Mouse (Mus musculus): ENCODE measurements around the gene Unc45b.

Unc45b gene

DNA sequence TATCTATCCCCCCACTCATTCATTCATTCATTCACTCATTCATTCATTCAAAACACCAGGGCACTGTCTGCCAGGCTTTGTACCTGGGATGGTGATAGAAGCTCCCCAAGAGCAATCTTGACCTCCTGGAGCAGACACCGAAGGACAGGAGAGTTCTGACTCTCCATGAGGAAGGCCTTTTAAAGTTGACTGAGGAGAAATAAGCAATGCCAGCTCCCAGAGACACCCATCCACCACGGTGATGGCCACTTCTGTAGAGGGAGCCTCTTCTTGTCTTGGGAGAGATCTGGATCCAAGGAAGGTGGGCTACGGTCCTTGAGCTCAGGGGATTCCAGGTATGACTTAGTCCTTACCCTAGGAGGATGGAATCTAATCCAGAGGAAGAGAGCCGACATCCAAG, at the start of gene Unc45b:
Gene Unc45b (plus strand): TSS at position 301 of the 400 bp plus-strand sequence.
- no peak for DNase-seq

DNA sequence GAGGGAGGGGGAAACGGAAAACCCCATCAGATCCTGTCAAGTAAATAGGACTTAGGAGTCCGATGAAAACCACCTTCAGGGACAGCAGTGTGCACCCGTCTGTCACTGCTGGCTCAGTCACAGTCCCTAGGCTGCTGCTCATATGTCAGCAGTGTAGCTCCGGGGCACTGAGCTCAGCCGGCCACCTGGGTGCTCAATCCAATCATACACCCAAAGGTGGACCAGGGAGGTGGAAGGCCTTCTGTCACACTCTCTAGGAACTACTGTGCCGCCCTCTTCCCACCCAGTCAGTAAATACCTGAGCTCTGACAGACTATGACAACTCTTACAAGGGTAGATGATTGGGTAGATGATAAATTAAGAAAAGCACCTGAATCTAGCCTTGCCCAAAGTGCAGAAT, 49.6 kb upstream of the Unc45b start:
- DNase-seq, result no peak

DNA sequence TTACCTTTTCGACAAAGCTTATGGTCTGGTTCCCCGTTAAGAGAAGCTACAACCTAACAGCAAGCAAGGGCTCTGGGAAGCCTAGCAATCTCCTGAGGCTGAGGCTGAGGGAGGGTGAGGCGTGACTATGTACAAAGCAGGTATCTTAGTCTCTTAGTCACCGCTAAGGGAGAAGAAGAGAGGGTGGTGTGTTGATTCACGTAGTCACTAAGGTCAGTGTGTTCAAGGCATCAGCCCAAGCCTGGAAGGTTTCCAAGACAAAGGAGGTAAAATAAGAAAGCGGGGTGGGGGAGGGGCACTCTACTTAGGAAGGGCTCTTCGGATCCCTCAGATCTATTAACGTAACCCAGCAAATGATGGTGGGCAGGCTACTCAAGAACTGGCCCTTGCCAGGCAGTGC, 48.8 kb upstream of the Unc45b start:
- DNase-seq, result no peak

DNA sequence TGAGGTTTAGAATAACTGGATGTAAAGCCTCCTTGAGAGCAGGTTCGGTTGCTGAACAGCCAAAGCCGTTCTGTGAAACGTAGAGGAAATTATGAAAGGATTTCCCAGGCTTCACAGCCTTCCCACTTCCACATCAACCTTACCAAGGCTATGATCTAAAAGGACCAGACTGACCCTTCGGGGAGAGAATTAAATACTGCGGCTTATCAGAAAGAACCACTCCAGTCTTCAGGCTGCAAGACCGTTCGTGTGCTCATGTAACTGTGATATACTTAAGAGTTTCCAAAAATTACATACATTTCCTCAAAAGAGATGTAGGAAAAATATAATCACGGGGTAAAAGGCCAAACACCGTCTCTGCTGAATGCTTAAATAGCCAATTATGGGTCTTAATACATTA, 47.7 kb upstream of the Unc45b start:
- no peak for DNase-seq

GRCm38 (mm10) chr11:82863059-82863458, 47.3 kb upstream of the Unc45b start:
- DNase-seq, result no peak

DNA sequence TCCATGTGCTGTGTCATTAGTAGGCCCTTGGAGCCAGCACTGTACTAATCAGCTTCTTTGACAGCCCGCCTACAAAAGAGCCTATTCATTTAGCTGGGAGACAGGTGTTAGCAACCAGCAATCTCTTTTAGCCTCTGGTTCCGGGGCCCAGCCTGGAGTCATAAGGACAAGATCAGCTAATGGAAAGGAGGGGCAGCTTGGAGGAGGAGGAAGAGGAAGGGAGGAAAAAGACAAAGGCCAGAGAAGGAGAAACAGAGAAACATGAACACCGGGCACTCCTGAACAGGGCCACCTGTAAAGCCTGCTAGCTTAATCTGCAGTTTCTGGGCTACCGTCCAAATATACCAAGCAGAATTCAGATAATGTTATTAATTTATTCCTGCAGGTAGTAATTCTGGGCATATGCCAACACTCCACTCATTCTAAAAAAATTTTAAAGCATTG, 46.8 kb upstream of the Unc45b start:
- DNase-seq, result no peak

DNA sequence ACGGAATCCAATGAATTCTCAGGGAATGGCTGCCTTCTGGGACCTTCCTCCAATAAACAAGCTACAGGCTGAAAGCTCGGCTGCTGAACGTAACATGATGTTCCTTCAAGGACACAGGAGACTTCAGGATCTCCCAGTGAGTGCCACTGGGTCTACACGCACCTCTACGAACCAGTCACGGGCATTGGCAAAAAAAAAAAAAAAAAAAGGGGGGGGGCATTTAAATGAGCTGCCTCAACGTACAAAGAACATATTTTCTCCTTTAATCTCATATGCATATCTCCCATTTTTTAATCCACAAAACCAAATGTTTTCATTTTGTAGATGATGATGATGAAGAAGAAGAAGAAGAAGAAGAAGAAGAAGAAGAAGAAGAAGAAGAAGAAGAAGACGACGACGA, 44.4 kb upstream of the Unc45b start:
- DNase-seq, result no peak

GRCm38 (mm10) chr11:82866850-82867564, 43.3 kb upstream of the Unc45b start:
- DNase-seq, result no peak

GRCm38 (mm10) chr11:82867956-82868355, 42.4 kb upstream of the Unc45b start:
- DNase-seq, result no peak

DNA sequence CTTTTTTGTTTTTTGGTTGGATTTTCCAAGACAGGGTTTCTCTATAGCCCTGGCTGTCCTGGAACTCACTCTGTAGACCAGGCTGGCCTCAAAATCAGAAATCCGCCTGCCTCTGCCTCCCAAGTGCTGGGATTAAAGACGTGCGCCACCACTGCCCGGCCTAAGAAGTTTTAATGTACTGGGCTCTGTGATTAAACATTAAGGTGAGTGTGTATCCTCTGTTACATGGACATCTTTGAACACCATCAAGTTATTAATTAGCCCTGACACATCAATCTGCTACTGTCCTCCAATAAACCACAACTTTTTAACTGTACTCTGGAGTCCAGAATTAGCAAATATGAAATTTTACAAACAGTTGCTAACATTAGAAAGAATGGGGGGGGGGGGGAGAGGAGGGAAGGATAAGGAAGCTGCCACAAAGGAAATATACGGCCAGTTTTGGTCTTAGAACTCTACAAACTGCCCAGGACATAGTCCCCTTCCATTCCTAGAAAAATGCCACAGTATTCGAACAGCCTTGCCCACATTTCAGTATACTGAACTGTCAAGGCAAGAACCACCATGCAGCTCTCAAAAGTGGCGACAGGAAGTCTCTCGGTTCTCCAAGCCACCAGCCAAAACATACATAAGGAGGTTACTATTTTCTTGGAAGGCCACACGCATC, 40.7 kb upstream of the Unc45b start:
- no peak for DNase-seq

- peak; percentile 33 to 45 for DNase-seq
These were observed 39.9 kb upstream of the Unc45b start for GRCm38 (mm10) chr11:82870173-82871030.

GRCm38 (mm10) chr11:82871031-82871446, 39.3 kb upstream of the Unc45b start, which contains the start of gene Rffl:
Gene Rffl, minus strand, starts transcription at chr11:82871210.
- peak; percentile 88 to 97 for DNase-seq

DNA sequence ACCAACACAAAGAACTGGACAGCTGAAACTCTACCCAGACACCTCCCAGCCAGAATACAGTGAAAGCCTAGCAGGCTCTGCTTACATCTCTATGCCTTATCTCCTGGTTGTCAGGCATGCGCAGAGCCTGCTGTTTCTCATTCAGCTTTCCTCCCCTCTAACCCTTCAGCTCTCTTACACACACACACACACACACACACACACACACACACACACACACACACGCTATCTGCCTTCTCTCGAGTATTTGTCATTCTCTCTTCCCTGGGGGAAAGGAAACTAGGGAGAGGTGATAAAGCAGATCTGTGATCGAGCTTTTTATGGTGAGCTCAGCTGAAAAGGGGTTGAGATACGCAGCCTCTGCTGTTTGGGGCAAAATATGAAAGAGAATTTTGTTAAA, 35.4 kb upstream of the Unc45b start:
- DNase-seq, result no peak

GRCm38 (mm10) chr11:82875631-82876030, 34.7 kb upstream of the Unc45b start:
- DNase-seq, result no peak

- no peak for DNase-seq
These were observed 32.5 kb upstream of the Unc45b start for GRCm38 (mm10) chr11:82877726-82878344.

- no peak for DNase-seq
These were observed 27.2 kb upstream of the Unc45b start for GRCm38 (mm10) chr11:82883180-82883579.

DNA sequence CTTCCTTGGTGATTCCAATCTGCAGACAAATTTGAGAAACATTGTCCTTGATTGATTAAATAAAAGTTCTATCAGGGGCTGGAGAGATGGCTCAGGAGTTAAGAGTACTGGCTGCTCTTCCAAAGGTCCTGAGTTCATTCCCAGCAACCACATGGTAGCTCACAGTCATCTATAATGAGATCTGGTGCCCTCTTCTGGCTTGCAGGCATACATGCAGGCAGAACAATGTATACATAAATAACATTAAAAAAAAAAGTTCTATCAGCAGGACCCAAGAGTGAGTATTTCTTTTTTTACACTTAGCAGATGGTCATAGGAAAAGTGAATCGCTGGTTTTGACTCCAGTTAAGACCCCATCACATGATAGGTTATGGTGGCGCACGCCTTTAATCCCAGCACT, 23.8 kb upstream of the Unc45b start:
- no peak for DNase-seq

DNA sequence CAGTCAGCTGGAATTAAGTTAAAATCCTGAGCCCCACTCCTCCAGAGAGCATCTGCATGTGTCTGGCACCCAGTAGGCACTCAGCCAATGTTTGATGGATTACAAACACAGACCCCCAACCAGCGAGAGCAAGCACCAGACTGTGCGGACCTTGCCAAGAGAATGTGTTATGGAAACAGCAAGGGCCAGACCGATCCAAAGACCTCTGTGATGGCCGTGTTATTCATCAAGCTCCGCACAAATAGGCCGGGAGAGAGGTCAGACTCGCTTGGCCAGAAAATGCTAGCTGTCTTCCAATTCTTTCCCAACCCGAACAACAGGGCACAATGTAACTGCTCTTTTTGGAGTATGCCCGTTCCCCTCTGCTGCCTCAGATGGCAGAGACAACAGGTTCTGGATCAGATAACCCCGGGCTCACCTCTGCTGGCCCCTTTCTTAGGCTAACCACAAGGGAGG, 21.8 kb upstream of the Unc45b start:
- DNase-seq, result no peak

GRCm38 (mm10) chr11:82889524-82890341, 20.6 kb upstream of the Unc45b start:
- peak in 1 of 2 experiments; percentile 12 for DNase-seq

DNA sequence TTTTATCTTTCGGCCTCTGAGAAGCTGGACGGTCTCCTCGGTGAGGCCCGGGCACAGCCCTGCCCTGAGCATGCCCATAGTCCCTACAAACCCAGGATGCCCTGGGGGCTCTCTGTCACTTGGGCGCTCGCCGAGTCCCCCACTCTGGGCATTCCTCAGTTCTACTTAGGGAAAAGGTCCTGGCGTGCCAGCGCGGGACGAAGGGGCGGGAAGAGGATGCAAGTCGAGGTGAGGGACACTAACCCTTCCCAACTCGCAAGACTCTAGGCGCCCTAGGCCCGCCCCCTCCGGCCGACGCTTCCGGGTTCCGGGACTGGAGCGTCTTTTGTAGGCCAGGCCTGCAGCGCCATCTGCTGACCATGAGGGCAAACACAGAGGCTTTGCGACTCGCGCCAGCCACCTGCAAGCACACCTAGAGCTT, 20.0 kb upstream of the Unc45b start, which contains the start of gene Rad51d:
Gene Rad51d (minus strand): TSS at position 273 of the 421 bp plus-strand sequence.
- DNase-seq, result peak; percentile 88 to 97

GRCm38 (mm10) chr11:82891936-82892335, 18.4 kb upstream of the Unc45b start, which contains the start of gene Fndc8:
Gene Fndc8, plus strand, starts transcription at chr11:82892124.
- no peak for DNase-seq

DNA sequence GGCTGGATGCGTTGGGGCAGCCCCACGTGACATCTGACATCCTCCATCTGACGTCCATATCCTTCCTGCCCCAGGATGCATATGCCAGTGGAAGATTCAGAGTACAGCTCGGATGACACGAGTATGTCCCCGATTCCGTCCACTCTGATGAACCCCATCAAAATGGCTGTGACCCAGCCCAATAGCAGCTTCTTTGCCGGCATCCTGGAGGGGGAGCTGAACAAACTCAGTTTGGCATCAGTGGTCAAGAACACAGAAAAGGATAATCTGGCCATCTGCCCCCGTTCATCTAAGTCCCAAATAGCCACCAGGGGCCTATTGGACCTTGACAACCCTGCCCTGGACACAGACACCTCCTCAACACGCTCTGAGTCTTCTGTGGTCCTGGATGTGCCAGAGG, 12.9 kb upstream of the Unc45b start:
- no peak for DNase-seq

Measured in spleen, adult 18-20 months (tissue).